Mouse (Mus musculus): ENCODE measurements around the gene Pgm2.

GRCm38 (mm10) chr5:64117191-64117590 is 24.4 kb downstream of the Pgm2 start:
- TF ChIP-seq CTCF (IDR thresholded peaks at IDR 0.05; ENCODE audit: borderline replicate concordance, extremely low read depth, insufficient read depth, insufficient read length): no peak
- TF ChIP-seq POLR2A (IDR thresholded peaks at IDR 0.05; ENCODE audit: borderline replicate concordance, extremely low read depth, insufficient read depth, insufficient read length, poor library complexity, severe bottlenecking): no peak
